Mouse (Mus musculus): ENCODE results near the gene Ddx46. TPM values are rescaled to one million over a fixed set of nuclear protein-coding genes. Genes with fewer than 3 reads are reported as not detected.

The Ddx46 gene
- 96.7 TPM for total RNA-seq (2023)

GRCm38 (mm10) chr13:55634639-55635127 lies at the start of gene Ddx46:
Gene Ddx46, plus strand, starts transcription at chr13:55635027.

GRCm38 (mm10) chr13:55599566-55600540 lies 35.0 kb upstream of the Ddx46 start, which contains the start of gene B4galt7:
Gene B4galt7, plus strand, starts transcription at chr13:55599896.

DNA sequence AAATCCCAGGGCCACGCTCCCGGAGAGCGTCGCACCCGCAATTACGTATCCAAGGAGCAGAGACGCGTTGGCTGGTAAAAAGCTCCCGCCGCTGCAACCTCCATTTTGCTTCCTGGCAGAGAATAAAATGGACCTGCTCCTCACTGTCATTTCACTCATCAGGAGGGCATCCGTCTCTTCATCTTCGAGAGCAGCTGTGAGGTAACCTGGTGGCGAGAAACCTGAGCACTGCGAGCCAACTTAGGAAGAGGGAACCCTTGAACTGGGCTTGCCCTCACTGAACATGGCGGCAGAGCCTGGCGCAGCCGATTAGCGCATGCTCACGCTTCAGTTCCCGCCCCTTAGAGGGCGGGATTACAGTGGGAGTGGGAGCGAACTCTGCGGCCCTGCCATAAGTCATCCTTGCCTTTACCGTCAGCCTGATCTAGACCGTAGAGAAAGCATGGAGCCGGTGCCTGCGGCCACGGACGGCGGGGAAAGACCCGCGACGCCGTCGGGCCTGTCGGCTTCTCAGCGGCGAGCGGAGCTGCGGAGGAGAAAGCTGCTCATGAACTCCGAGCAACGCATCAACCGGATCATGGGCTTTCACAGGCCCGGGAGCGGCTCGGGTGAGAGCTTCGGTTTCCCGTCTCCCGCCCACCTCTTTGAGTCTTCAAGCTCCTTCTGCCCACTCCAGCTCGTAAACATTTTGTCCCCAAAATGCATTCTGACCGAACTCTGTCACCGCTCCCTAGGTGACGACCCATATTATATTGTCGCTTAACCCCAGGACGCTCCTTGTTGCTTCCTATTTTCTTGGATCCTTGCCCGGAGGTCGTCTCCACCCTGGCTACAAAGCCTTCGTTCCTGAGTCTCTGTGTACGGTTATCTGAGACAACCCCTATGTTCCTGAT lies 11.9 kb upstream of the Ddx46 start, which contains the start of gene Caml:
Gene Caml, plus strand, starts transcription at position 357 of the 893 bp plus-strand sequence.

DNA sequence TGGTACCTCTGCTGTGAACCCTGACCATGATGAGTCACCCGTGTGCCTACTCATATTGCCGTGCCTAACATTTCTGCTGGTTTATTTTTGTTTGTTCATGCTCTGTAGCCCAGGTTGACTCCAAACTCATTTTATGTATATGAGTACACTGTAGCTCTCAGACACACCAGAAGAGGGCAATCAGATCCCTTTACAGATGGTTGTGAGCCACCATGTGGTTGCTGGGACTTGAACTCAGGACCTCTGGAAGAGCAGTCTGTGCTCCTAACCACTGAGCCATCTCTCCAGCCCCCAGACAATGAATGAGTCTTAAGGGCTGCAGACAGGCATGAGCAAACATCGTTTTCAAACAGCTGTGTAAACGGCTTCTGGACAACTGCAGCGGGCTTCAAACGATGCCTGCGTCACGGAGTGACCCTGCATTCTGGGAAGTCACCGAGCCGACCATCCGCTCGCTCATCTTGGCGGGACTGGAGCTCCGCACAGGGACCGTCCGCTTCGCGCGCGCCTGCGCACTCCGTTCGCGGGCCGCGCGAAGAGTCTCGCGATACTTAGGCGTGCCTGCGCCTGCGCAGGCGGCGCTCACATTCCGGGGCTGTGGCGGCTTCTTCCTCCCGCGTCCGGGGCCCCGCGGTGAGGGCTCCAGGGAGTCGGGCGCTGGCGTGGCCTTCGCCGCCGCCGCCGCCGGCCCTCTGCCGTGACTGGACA lies 57.9 kb downstream of the Ddx46 start, which contains the start of gene B230219D22Rik:
Gene B230219D22Rik, plus strand, starts transcription at position 590 of the 708 bp plus-strand sequence.

GRCm38 (mm10) chr13:55714501-55715166 lies 79.8 kb downstream of the Ddx46 start, which contains the start of gene Txndc15:
Gene Txndc15, plus strand, starts transcription at chr13:55714650.

GRCm38 (mm10) chr13:55727120-55727838 lies 92.5 kb downstream of the Ddx46 start, which contains the start of gene Pcbd2:
Gene Pcbd2, plus strand, starts transcription at chr13:55727368.

Other genes with a start within 250 kb of the Ddx46 start
- gene Slc34a1, start 236.8 kb upstream of the Ddx46 start, total RNA-seq (2023) = not detected
- not detected for gene Pfn3, start 219.8 kb upstream of the Ddx46 start, total RNA-seq (2023)
- 0.47 TPM for gene F12, start 208.2 kb upstream of the Ddx46 start, total RNA-seq (2023)
- 458 TPM for gene Grk6, start 190.0 kb upstream of the Ddx46 start, total RNA-seq (2023)
- 50.3 TPM for gene Prr7, start 170.8 kb upstream of the Ddx46 start, total RNA-seq (2023)
- 0.24 TPM for gene Dbn1, start 146.9 kb upstream of the Ddx46 start, total RNA-seq (2023)
- 11.0 TPM for gene Pdlim7, start 121.4 kb upstream of the Ddx46 start, total RNA-seq (2023)
- 15.6 TPM for gene Dok3, start 105.7 kb upstream of the Ddx46 start, total RNA-seq (2023)
- 74.8 TPM for gene Ddx41, start 98.4 kb upstream of the Ddx46 start, total RNA-seq (2023)
- gene Fam193b, start 63.9 kb upstream of the Ddx46 start, total RNA-seq (2023) = 173 TPM
- gene Tmed9, start 61.3 kb upstream of the Ddx46 start, total RNA-seq (2023) = 102 TPM
- 31.1 TPM for gene B4galt7, start 35.1 kb upstream of the Ddx46 start, total RNA-seq (2023)
- gene Caml, start 12.0 kb upstream of the Ddx46 start, total RNA-seq (2023) = 22.6 TPM
- 24.9 TPM for gene B230219D22Rik, start 58.1 kb downstream of the Ddx46 start, total RNA-seq (2023)
- gene Txndc15, start 79.6 kb downstream of the Ddx46 start, total RNA-seq (2023) = 27.5 TPM
- gene Pcbd2, start 92.3 kb downstream of the Ddx46 start, total RNA-seq (2023) = 29.6 TPM
- not detected for gene Catsper3, start 149.5 kb downstream of the Ddx46 start, total RNA-seq (2023)
- gene Pitx1, start 201.2 kb downstream of the Ddx46 start, total RNA-seq (2023) = not detected